Mouse (Mus musculus) embryonic facial prominence, embryonic 11.5 days (tissue): ENCODE results near the gene Nrf1. TPM values are rescaled to one million over a fixed set of nuclear protein-coding genes. Genes with fewer than 3 reads are reported as not detected.
A peak's percentile ranks its signal among the peaks of the same experiment; 100 is the strongest.

Experiments used
- ATAC-seq: fragments of 200-750 bp; cut with Nextera tagmentation; replicated peaks from 2 replicates; pipeline ENCODE4 v1.8.0; 2017; ENCODE audit warnings: low read depth; ENCODE audit not compliant: insufficient number of reproducible peaks, low FRiP score, low TSS enrichment
- DNase-seq: peaks from one replicate; pipeline ENCODE4 v3.0.0-alpha.2; 2015; ENCODE audit warnings: low spot score
- H3K27ac ChIP-seq: fragments of 300-500 bp; sonication (generic); replicated peaks from 2 replicates; pipeline ENCODE4 v1.5.1; 2014; ENCODE audit warnings: mild to moderate bottlenecking, low read depth, low read length, control low read depth
- H3K27me3 ChIP-seq: fragments of 300-500 bp; sonication (generic); 2 replicates; pipeline ENCODE4 v1.6.1; 2014; ENCODE audit warnings: mild to moderate bottlenecking, low read length, moderate library complexity, mixed read lengths; ENCODE audit not compliant: control insufficient read depth, insufficient read depth
- H3K36me3 ChIP-seq: fragments of 300-500 bp; sonication (generic); replicated peaks from 2 replicates; pipeline ENCODE4 v1.6.1; 2014; ENCODE audit warnings: low read depth, mild to moderate bottlenecking, low read length, moderate library complexity, mixed read lengths; ENCODE audit not compliant: control insufficient read depth, insufficient read depth
- H3K4me1 ChIP-seq: fragments of 300-500 bp; sonication (generic); 2 replicates; pipeline ENCODE4 v1.6.1; 2014; ENCODE audit warnings: low read length, mixed read lengths; ENCODE audit not compliant: control insufficient read depth, insufficient read depth
- H3K4me2 ChIP-seq: fragments of 300-500 bp; sonication (generic); 2 replicates; pipeline ENCODE4 v1.6.1; 2014; ENCODE audit warnings: low read depth, mild to moderate bottlenecking, control low read depth, low read length, moderate library complexity
- H3K4me3 ChIP-seq: fragments of 300-500 bp; sonication (generic); 2 replicates; pipeline ENCODE4 v1.5.1; 2014; ENCODE audit warnings: low read depth, low read length, control low read depth
- H3K9ac ChIP-seq: fragments of 300-500 bp; sonication (generic); replicated peaks from 2 replicates; pipeline ENCODE4 v1.6.1; 2014; ENCODE audit warnings: mild to moderate bottlenecking, control low read depth, low read length
- H3K9me3 ChIP-seq: fragments of 300-500 bp; sonication (generic); replicated peaks from 2 replicates; pipeline ENCODE4 v1.6.1; 2016; ENCODE audit warnings: mild to moderate bottlenecking, low read length, inconsistent platforms, mixed read lengths; ENCODE audit not compliant: control insufficient read depth
- WGBS: fragments of 180-500 bp; shearing (Covaris S2); extraction: QIAGEN DNeasy Blood & Tissue Kit; methylation state at CpG from one replicate; pipeline ENCODE4 v1.1.7; 2014; 5-methylcytosine and 5-hydroxymethylcytosine counted together
- polyA plus RNA-seq: library from polyadenylated mRNA; unstranded; fragments of >200 nt; fragmentation: Nextera tagmentation; extraction: Ambion mirVana; gene quantifications from 2 replicates; pipeline ENCODE4 v1.2.1, GENCODE M21; 2014

The Nrf1 gene
- polyA plus RNA-seq, 1 experiment from 2014 or later = 80.1 TPM

GRCm38 (mm10) chr6:30048501-30049353 lies 939 bp downstream of the Nrf1 start:
- H3K27me3 ChIP-seq = no peaks in the 10 kb centered on the region
- no peaks in the 10 kb centered on the region for H3K36me3 ChIP-seq
- peak overlapping the region; percentile 90 for H3K9ac ChIP-seq
- 0 out of 2 replicates have a peak, but pooled peaks have one; percentile 27 for ATAC-seq
- no peaks in the 10 kb centered on the region for H3K4me1 ChIP-seq
- H3K9me3 ChIP-seq = no peaks in the 10 kb centered on the region
- H3K4me3 ChIP-seq = peak overlapping the region; percentile 82
- H3K4me2 ChIP-seq = peak overlapping the region; percentile 36
- DNase-seq = peak; percentile 39
- H3K27ac ChIP-seq = peak overlapping the region; percentile 99
- WGBS = 1% methylated on average over 50 of the region's 54 CpGs

GRCm38 (mm10) chr6:30053116-30053515 lies 5.3 kb downstream of the Nrf1 start:
- Histone ChIP-seq H3K27me3 (no peaks in the 10 kb centered on the region), H3K36me3 (no peaks in the 10 kb centered on the region), H3K9ac (no peak overlapping the region), H3K4me3 (no peak overlapping the region), H3K4me1 (no peaks in the 10 kb centered on the region), H3K4me2 (no peak overlapping the region), H3K9me3 (no peaks in the 10 kb centered on the region), H3K27ac (no peak overlapping the region)
- DNase-seq (no peak), ATAC-seq (no peak)
- 98% methylated on average over 1 of the region's 1 CpGs for WGBS

- Histone ChIP-seq H3K4me1 (no peaks in the 10 kb centered on the region), H3K27me3 (no peaks in the 10 kb centered on the region), H3K27ac (no peak overlapping the region), H3K4me2 (no peak overlapping the region), H3K9me3 (no peaks in the 10 kb centered on the region), H3K9ac (no peak overlapping the region), H3K36me3 (no peaks in the 10 kb centered on the region), H3K4me3 (no peak overlapping the region)
- ATAC-seq (no peak), DNase-seq (no peak)
- 86% methylated on average over 2 of the region's 2 CpGs for WGBS
These were observed 14.8 kb downstream of the Nrf1 start for GRCm38 (mm10) chr6:30062544-30062943.

GRCm38 (mm10) chr6:30065369-30065768 lies 17.6 kb downstream of the Nrf1 start:
- Histone ChIP-seq H3K9ac (no peak overlapping the region), H3K4me2 (no peak overlapping the region), H3K27ac (no peak overlapping the region), H3K4me3 (no peak overlapping the region), H3K36me3 (no peaks in the 10 kb centered on the region), H3K27me3 (no peaks in the 10 kb centered on the region), H3K9me3 (no peaks in the 10 kb centered on the region), H3K4me1 (no peaks in the 10 kb centered on the region)
- WGBS = 82% methylated on average over 2 of the region's 2 CpGs
- no peak for ATAC-seq
- DNase-seq = no peak

GRCm38 (mm10) chr6:30066746-30067145 lies 19.0 kb downstream of the Nrf1 start:
- H3K27me3 ChIP-seq = no peaks in the 10 kb centered on the region
- no peak overlapping the region for H3K4me2 ChIP-seq
- no peak for ATAC-seq
- 99% methylated on average over 2 of the region's 2 CpGs for WGBS
- no peak overlapping the region for H3K4me3 ChIP-seq
- no peak overlapping the region for H3K9ac ChIP-seq
- no peaks in the 10 kb centered on the region for H3K9me3 ChIP-seq
- DNase-seq = no peak
- H3K36me3 ChIP-seq = no peaks in the 10 kb centered on the region
- no peak overlapping the region for H3K27ac ChIP-seq
- no peaks in the 10 kb centered on the region for H3K4me1 ChIP-seq

- H3K9me3 ChIP-seq = no peaks in the 10 kb centered on the region
- no peak overlapping the region for H3K4me2 ChIP-seq
- no peaks in the 10 kb centered on the region for H3K27me3 ChIP-seq
- ATAC-seq = no peak
- H3K4me3 ChIP-seq = no peak overlapping the region
- no peaks in the 10 kb centered on the region for H3K36me3 ChIP-seq
- no peak overlapping the region for H3K9ac ChIP-seq
- no peak overlapping the region for H3K27ac ChIP-seq
- 87% methylated on average over 3 of the region's 3 CpGs for WGBS
- DNase-seq = no peak
- H3K4me1 ChIP-seq = no peaks in the 10 kb centered on the region
These were observed 24.7 kb downstream of the Nrf1 start for GRCm38 (mm10) chr6:30072476-30072875.

GRCm38 (mm10) chr6:30078938-30079529 lies 31.2 kb downstream of the Nrf1 start:
- WGBS = 40% methylated on average over 4 of the region's 4 CpGs
- Histone ChIP-seq H3K36me3 (no peaks in the 10 kb centered on the region), H3K27ac (no peak overlapping the region), H3K4me3 (no peak overlapping the region), H3K27me3 (no peaks in the 10 kb centered on the region), H3K9me3 (no peaks in the 10 kb centered on the region), H3K4me1 (no peaks in the 10 kb centered on the region), H3K4me2 (no peak overlapping the region), H3K9ac (no peak overlapping the region)
- peak; percentile 45 for DNase-seq
- ATAC-seq = no peak

- Histone ChIP-seq H3K27ac (no peak overlapping the region), H3K9me3 (no peaks in the 10 kb centered on the region), H3K36me3 (no peaks in the 10 kb centered on the region), H3K4me3 (no peak overlapping the region), H3K4me2 (no peak overlapping the region), H3K27me3 (no peaks in the 10 kb centered on the region), H3K9ac (no peak overlapping the region), H3K4me1 (no peaks in the 10 kb centered on the region)
- no peak for ATAC-seq
- 73% methylated on average over 3 of the region's 3 CpGs for WGBS
- peak; percentile 18 for DNase-seq
These were observed 33.6 kb downstream of the Nrf1 start for GRCm38 (mm10) chr6:30081339-30081738.
